In genomic region chr15:3581861-3582806, GRCm38 (mm10) we compare ENCODE assay signal across 8 mouse cellular contexts. TPM values are rescaled to one million over a fixed set of nuclear protein-coding genes. Genes with fewer than 3 reads are reported as not detected.
DNase-seq lines count a peak whose midpoint lies in the region; ATAC-seq and TF ChIP-seq lines count a peak whose summit lies in the region.

No protein-coding gene starts in this region.

- no peak overlapping the region for H3K27ac ChIP-seq in cortical plate, adult 2 months (ENCODE audit: insufficient read depth, low read length)
- H3K27ac ChIP-seq in hindbrain, embryonic 16.5 days (ENCODE audit: low read depth, low read length), result no peak overlapping the region; the same call in 1 of the 2 replicates
- peak overlapping the region; percentile 42 for H3K27ac ChIP-seq in left cerebral cortex, adult 2 months

- H3K9ac ChIP-seq in hindbrain, embryonic 16.5 days (ENCODE audit: low read depth, low read length), result peak overlapping the region; percentile 56

- DNase-seq in adrenal gland, adult 18-20 months (ENCODE audit: low spot score in 2 of 2), result peak; percentile 29 to 38
- peak; percentile 62 for DNase-seq in gastrocnemius, postnatal 10 days
- peak; percentile 37 to 45 for DNase-seq in left cerebral cortex, adult 2 months (ENCODE audit: extremely low spot score in 1 of 2, low spot score in 2 of 2)
- DNase-seq in lung, postnatal 25 days (ENCODE audit: low spot score), result peak; percentile 36
- DNase-seq in right cerebral cortex, adult 18-20 months, result peak; percentile 45
- DNase-seq in T-cell, adult 2 months (ENCODE audit: low spot score), result no peak

- no peaks in the 10 kb centered on the region; the same call in 1 of the 2 replicates for H3K4me1 ChIP-seq in cortical plate, adult 2 months (ENCODE audit: control insufficient read depth, insufficient read depth, low read length)
- peaks cover 9% of the 10 kb centered on the region; the same call in 1 of the 2 replicates for H3K4me1 ChIP-seq in hindbrain, embryonic 16.5 days (ENCODE audit: control insufficient read depth, insufficient read depth, low read depth, low read length)

- ATAC-seq in hindbrain, embryonic 16.5 days, result peak; percentile 55

- no peaks in the 10 kb centered on the region for H3K27me3 ChIP-seq in hindbrain, embryonic 16.5 days (replicated peaks; ENCODE audit: control insufficient read depth, insufficient read depth, low read length)

- no peak for TF ChIP-seq CTCF in cortical plate, adult 2 months (IDR thresholded peaks at IDR 0.05; ENCODE audit: extremely low read depth, insufficient read depth, low read length)
- no peak for TF ChIP-seq CTCF in left cerebral cortex, adult 2 months (IDR thresholded peaks at IDR 0.05)

- WGBS in hindbrain, embryonic 16.5 days, result 8% methylated on average over 34 of the region's 34 CpGs

- intact Hi-C loops in left cerebral cortex, adult 2 months (cut with DNase I), result loop anchor here (2.0 to 10.0 kb wide), 4 partner anchors 141 to 380 kb away; no protein-coding TSS in a partner anchor

- peak overlapping the region; percentile 58 for H3K4me3 ChIP-seq in cortical plate, adult 2 months (ENCODE audit: insufficient read depth, low read length)
- H3K4me3 ChIP-seq in hindbrain, embryonic 16.5 days (ENCODE audit: low read length), result peak overlapping the region; percentile 87
- H3K4me3 ChIP-seq in left cerebral cortex, adult 2 months, result peak overlapping the region; percentile 62

- H3K36me3 ChIP-seq in hindbrain, embryonic 16.5 days (ENCODE audit: control insufficient read depth, insufficient read depth, low read length), result no peaks in the 10 kb centered on the region

- H3K9me3 ChIP-seq in hindbrain, embryonic 16.5 days (ENCODE audit: control insufficient read depth, low read length), result no peaks in the 10 kb centered on the region

- TF ChIP-seq POLR2A in cortical plate, adult 2 months (IDR thresholded peaks at IDR 0.05; ENCODE audit: extremely low read depth, insufficient read depth, low read length), result no peak

- peak overlapping the region; percentile 87 for H3K4me2 ChIP-seq in hindbrain, embryonic 16.5 days (ENCODE audit: low read length)

RNA-seq across cellular contexts. Expression of gene Ghr, which starts 1.2 kb away (rescaled TPM):
- 100 to 1,000 TPM in 1 of 2 experiments, 10 to 100 TPM in 1; 97.1 to 253 TPM for total RNA-seq in adrenal gland, adult 18-20 months (2021)
- 8.4 TPM in 2 replicates for polyA plus RNA-seq in cortical plate, adult 2 months (2012; rRNA removed)
- total RNA-seq in gastrocnemius, postnatal 10 days (2021), result 10 to 100 TPM; 86.7 to 88.5 TPM
- 10.0 and 10.9 TPM in 2 replicates for polyA plus RNA-seq in hindbrain, embryonic 16.5 days (2015; fragmentation: Nextera tagmentation; extraction: Ambion mirVana)
- 10 to 100 TPM; 12.2 to 14.0 TPM for total RNA-seq in left cerebral cortex, adult 2 months (2021)

Comparison
In these comparisons a context has a peak if more than half of its experiments do, and no peak if none do; other contexts are left out.
1. RNA of gene Ghr, which starts 1.2 kb away (total RNA-seq): 97.1 to 253 TPM in adrenal gland, adult 18-20 months and 86.7 to 88.5 TPM in gastrocnemius, postnatal 10 days; 12.2 to 14.0 TPM in left cerebral cortex, adult 2 months; every median in the first group is over 4 times any median in the second.
2. Peak in every context shown above with its lines, with median percentiles within 50 percentile points of each other: H3K4me3 ChIP-seq.